Mouse (Mus musculus) midbrain, embryonic 15.5 days (tissue): Measurements from ENCODE around the gene Zdhhc19. TPM values are rescaled to one million over a fixed set of nuclear protein-coding genes. Genes with fewer than 3 reads are reported as not detected.
A peak's percentile ranks its signal among the peaks of the same experiment; 100 is the strongest.

ENCODE experiments used
- ATAC-seq: fragments of 200-750 bp; cut with Nextera tagmentation; replicated peaks from 2 replicates; pipeline ENCODE4 v1.8.0; 2017; ENCODE audit warnings: moderate TSS enrichment
- H3K27ac ChIP-seq: fragments of 300-500 bp; sonication (generic); 2 replicates; pipeline ENCODE4 v1.5.1; 2015; ENCODE audit warnings: mild to moderate bottlenecking, inconsistent platforms
- H3K27me3 ChIP-seq: fragments of 300-500 bp; sonication (generic); replicated peaks from 2 replicates; pipeline ENCODE4 v1.6.1; 2015; ENCODE audit warnings: inconsistent platforms
- H3K36me3 ChIP-seq: fragments of 300-500 bp; sonication (generic); replicated peaks from 2 replicates; pipeline ENCODE4 v1.6.1; 2015; ENCODE audit warnings: inconsistent platforms
- H3K4me1 ChIP-seq: fragments of 300-500 bp; sonication (generic); 2 replicates; pipeline ENCODE4 v1.6.1; 2015; ENCODE audit warnings: inconsistent platforms
- H3K4me2 ChIP-seq: fragments of 300-500 bp; sonication (generic); 2 replicates; pipeline ENCODE4 v1.6.1; 2015; ENCODE audit warnings: inconsistent platforms, mild to moderate bottlenecking, moderate library complexity
- H3K4me3 ChIP-seq: fragments of 300-500 bp; sonication (generic); 2 replicates; pipeline ENCODE4 v1.5.1; 2015; ENCODE audit warnings: mild to moderate bottlenecking, inconsistent platforms
- H3K9ac ChIP-seq: fragments of 300-500 bp; sonication (generic); 2 replicates; pipeline ENCODE4 v1.6.1; 2015; ENCODE audit warnings: mild to moderate bottlenecking, inconsistent platforms
- H3K9me3 ChIP-seq: fragments of 300-500 bp; sonication (generic); 2 replicates; pipeline ENCODE4 v1.6.1; 2016; ENCODE audit warnings: inconsistent platforms
- WGBS: fragments of 180-500 bp; shearing (Covaris S2); methylation state at CpG from one replicate; pipeline ENCODE4 v1.1.7; 2015; ENCODE audit warnings: mixed read lengths; 5-methylcytosine and 5-hydroxymethylcytosine counted together
- polyA plus RNA-seq: library from polyadenylated mRNA; unstranded; fragments of >200 nt; fragmentation: Nextera tagmentation; extraction: Ambion mirVana; gene quantifications from 2 replicates; pipeline ENCODE4 v1.2.1, GENCODE M21; 2015

Zdhhc19 gene
- polyA plus RNA-seq, 1 experiment from 2014 or later, result not detected

GRCm38 (mm10) chr16:32610460-32611255 lies 114.6 kb downstream of the Zdhhc19 start:
- Histone ChIP-seq H3K4me2 (peak overlapping the region; percentile 70), H3K27me3 (no peaks in the 10 kb centered on the region), H3K4me3 (peak overlapping the region; percentile 98), H3K9me3 (no peaks in the 10 kb centered on the region), H3K36me3 (0 out of 2 replicates have a peak, but pooled peaks cover 9% of the 10 kb centered on the region), H3K9ac (0 out of 2 replicates have a peak overlapping the region, but pooled peaks have one; percentile 93), H3K4me1 (peaks cover 20% of the 10 kb centered on the region), H3K27ac (no peak overlapping the region)
- 75% methylated on average over 5 of the region's 5 CpGs for WGBS
- ATAC-seq, result no peak

Other genes starting within 250 kb of the Zdhhc19 start
- 21.1 and 22.6 TPM in 2 replicates for gene Fbxo45, start 249.1 kb upstream of the Zdhhc19 start, polyA plus RNA-seq
- 13.7 and 15.6 TPM in 2 replicates for gene Wdr53, start 249.0 kb upstream of the Zdhhc19 start, polyA plus RNA-seq
- gene Smco1, start 224.8 kb upstream of the Zdhhc19 start, polyA plus RNA-seq, result 0.13 TPM in 1 of 2 replicates, not detected in the other
- gene Rnf168, start 218.8 kb upstream of the Zdhhc19 start, polyA plus RNA-seq, result 28.4 and 30.5 TPM in 2 replicates
- gene Ubxn7, start 164.0 kb upstream of the Zdhhc19 start, polyA plus RNA-seq, result 22.0 and 25.7 TPM in 2 replicates
- not detected in 2 replicates for gene Tm4sf19, start 95.8 kb upstream of the Zdhhc19 start, polyA plus RNA-seq
- gene Tctex1d2, start 76.6 kb upstream of the Zdhhc19 start, polyA plus RNA-seq, result 34.8 and 35.4 TPM in 2 replicates
- gene Pcyt1a, start 65.3 kb upstream of the Zdhhc19 start, polyA plus RNA-seq, result 49.8 and 55.1 TPM in 2 replicates
- gene Slc51a, start 8.4 kb upstream of the Zdhhc19 start, polyA plus RNA-seq, result 0.20 and 0.50 TPM in 2 replicates
- 33.0 and 35.6 TPM in 2 replicates for gene Tfrc, start 112.7 kb downstream of the Zdhhc19 start, polyA plus RNA-seq
- 22.0 and 24.2 TPM in 2 replicates for gene Tnk2, start 147.6 kb downstream of the Zdhhc19 start, polyA plus RNA-seq
- gene Muc4, start 239.6 kb downstream of the Zdhhc19 start, polyA plus RNA-seq, result not detected in 2 replicates